Mouse (Mus musculus) megakaryocyte, embryonic 14.5 days (primary cell): ENCODE measurements around the gene Ptar1.

Experiments used
- FLI1 ChIP-seq: IDR thresholded peaks from 2 replicates; pipeline ENCODE4 v1.6.1; 2012; ENCODE audit warnings: low read length, inconsistent platforms, mixed read lengths
- GATA1 ChIP-seq: IDR thresholded peaks from 3 replicates; pipeline ENCODE4 v1.6.1; 2012; ENCODE audit warnings: mixed read lengths, low read length, inconsistent platforms, borderline replicate concordance

- TF ChIP-seq GATA1 (no peak), FLI1 (no peak)
Measured at GRCm38 (mm10) chr19:23758554-23759321, 71.5 kb downstream of the Ptar1 start, which contains the start of gene Apba1.
